Mouse (Mus musculus): ENCODE measurements around the gene Rhob. TPM values are rescaled to one million over a fixed set of nuclear protein-coding genes. Genes with fewer than 3 reads are reported as not detected.
A peak's percentile ranks its signal among the peaks of the same experiment; 100 is the strongest.
"Not testable (repeated sequence)": the region's sequence is repeated elsewhere in the genome, so short reads cannot be mapped to it uniquely, and the experiment has no call there.

Rhob gene
- total RNA-seq, 2 experiments from 2014 or later, result 176 to 206 TPM

- DNase-seq (ENCODE audit: low spot score in 2 of 2), result no peak
These were observed 24.9 kb downstream of the Rhob start for GRCm38 (mm10) chr12:8474836-8475387.

GRCm38 (mm10) chr12:8472591-8473358 is 27.0 kb downstream of the Rhob start:
- peak in 1 of 2 experiments; percentile 30 for DNase-seq (ENCODE audit: low spot score in 2 of 2)

- no peak for DNase-seq (ENCODE audit: low spot score in 2 of 2)
These were observed 27.8 kb downstream of the Rhob start for GRCm38 (mm10) chr12:8472051-8472450.

GRCm38 (mm10) chr12:8470962-8471361 is 28.8 kb downstream of the Rhob start:
- no peak for DNase-seq (ENCODE audit: low spot score in 2 of 2)

GRCm38 (mm10) chr12:8469742-8470494 is 29.9 kb downstream of the Rhob start:
- DNase-seq (ENCODE audit: low spot score in 2 of 2), result no peak

- DNase-seq (ENCODE audit: low spot score in 2 of 2), result no peak
These were observed 31.5 kb downstream of the Rhob start for GRCm38 (mm10) chr12:8468221-8468865.

GRCm38 (mm10) chr12:8467029-8467924 is 32.5 kb downstream of the Rhob start:
- no peak for DNase-seq (ENCODE audit: low spot score in 2 of 2)

- no peak for DNase-seq (ENCODE audit: low spot score in 2 of 2)
These were observed 34.1 kb downstream of the Rhob start for GRCm38 (mm10) chr12:8465680-8466079.

GRCm38 (mm10) chr12:8464961-8465360 is 34.8 kb downstream of the Rhob start:
- no peak for DNase-seq (ENCODE audit: low spot score in 2 of 2)

GRCm38 (mm10) chr12:8463599-8464160 is 36.1 kb downstream of the Rhob start:
- no peak for DNase-seq (ENCODE audit: low spot score in 2 of 2)

- no peak for DNase-seq (ENCODE audit: low spot score in 2 of 2)
These were observed 37.3 kb downstream of the Rhob start for GRCm38 (mm10) chr12:8462533-8462932.

GRCm38 (mm10) chr12:8461575-8461974 is 38.2 kb downstream of the Rhob start:
- not testable (repeated sequence) for DNase-seq (ENCODE audit: low spot score in 2 of 2)

GRCm38 (mm10) chr12:8458400-8458799 is 41.4 kb downstream of the Rhob start:
- DNase-seq (ENCODE audit: low spot score in 2 of 2), result no peak

- no peak for DNase-seq (ENCODE audit: low spot score in 2 of 2)
These were observed 42.8 kb downstream of the Rhob start for GRCm38 (mm10) chr12:8457052-8457451.

- DNase-seq (ENCODE audit: low spot score in 2 of 2), result no peak
These were observed 44.8 kb downstream of the Rhob start for GRCm38 (mm10) chr12:8455046-8455445.

GRCm38 (mm10) chr12:8454487-8454886 is 45.3 kb downstream of the Rhob start:
- DNase-seq (ENCODE audit: low spot score in 2 of 2), result no peak

- no peak for DNase-seq (ENCODE audit: low spot score in 2 of 2)
These were observed 46.8 kb downstream of the Rhob start for GRCm38 (mm10) chr12:8452766-8453621.

- no peak for DNase-seq (ENCODE audit: low spot score in 2 of 2)
These were observed 48.0 kb downstream of the Rhob start for GRCm38 (mm10) chr12:8451571-8452485.
